Mouse (Mus musculus) cerebellum, adult 2 months (tissue): ENCODE measurements around the gene Hk2. TPM values are rescaled to one million over a fixed set of nuclear protein-coding genes. Genes with fewer than 3 reads are reported as not detected.

ENCODE experiments used
- DNase-seq, 2 experiments: peaks; one replicate each; pipeline ENCODE4 v3.0.0; 2021
- H3K27ac ChIP-seq: fragments of 200-500 bp; 2 replicates; pipeline ENCODE4 v1.5.1; 2012; ENCODE audit warnings: low read length, control low read depth, inconsistent platforms; ENCODE audit not compliant: insufficient read depth
- H3K27me3 ChIP-seq: fragments of 200-500 bp; 2 replicates; pipeline ENCODE4 v1.6.1; 2012; ENCODE audit warnings: inconsistent platforms, mild to moderate bottlenecking, low read length, moderate library complexity; ENCODE audit not compliant: control insufficient read depth, insufficient read depth
- H3K4me1 ChIP-seq: fragments of 200-500 bp; 2 replicates; pipeline ENCODE4 v1.6.1; 2011; ENCODE audit warnings: low read length; ENCODE audit not compliant: control insufficient read depth, insufficient read depth
- H3K4me3 ChIP-seq: fragments of 200-500 bp; replicated peaks from 2 replicates; pipeline ENCODE3; 2011; ENCODE audit warnings: mild to moderate bottlenecking, low read depth, low read length, control low read depth; ENCODE audit not compliant: insufficient read depth
- CTCF ChIP-seq: fragments of 200-500 bp; IDR thresholded peaks from 2 replicates; pipeline ENCODE4 v1.5.1; 2011; ENCODE audit warnings: low read depth, mild to moderate bottlenecking, control low read depth, low read length, moderate library complexity, borderline replicate concordance; ENCODE audit not compliant: insufficient read depth
- POLR2A ChIP-seq: fragments of 200-500 bp; IDR thresholded peaks from 2 replicates; pipeline ENCODE4 v1.6.1; 2011; ENCODE audit warnings: low read length, control low read depth, borderline replicate concordance; ENCODE audit not compliant: insufficient read depth
- WGBS: fragments of 180-500 bp; shearing (Covaris S2); methylation state at CpG from one replicate; pipeline ENCODE4 v1.1.7; 2018; 5-methylcytosine and 5-hydroxymethylcytosine counted together
- polyA plus RNA-seq: library from polyadenylated mRNA; depleted of rRNA; stranded (reverse); fragments of >200 nt; gene quantifications from 2 replicates; pipeline ENCODE4 v1.2.3, GENCODE M21; 2012

Gene Hk2
- polyA plus RNA-seq, 1 experiment, result 6.3 TPM

GRCm38 (mm10) chr6:82767734-82768586, 6.3 kb downstream of the Hk2 start:
- no peak for TF ChIP-seq POLR2A
- no peak for TF ChIP-seq CTCF
- Histone ChIP-seq H3K27ac (no peak overlapping the region), H3K4me1 (no peaks in the 10 kb centered on the region), H3K4me3 (no peak overlapping the region), H3K27me3 (no peaks in the 10 kb centered on the region)
- DNase-seq, result no peak
- 94% methylated on average over 12 of the region's 12 CpGs for WGBS

- Histone ChIP-seq H3K4me3 (no peak overlapping the region), H3K27ac (no peak overlapping the region), H3K4me1 (no peaks in the 10 kb centered on the region), H3K27me3 (no peaks in the 10 kb centered on the region)
- DNase-seq, result no peak
- no peak for TF ChIP-seq POLR2A
- TF ChIP-seq CTCF, result no peak
- 62% methylated on average over 4 of the region's 4 CpGs for WGBS
Measured at GRCm38 (mm10) chr6:82766636-82767035, 7.6 kb downstream of the Hk2 start.

GRCm38 (mm10) chr6:82765261-82765660, 9.0 kb downstream of the Hk2 start:
- TF ChIP-seq POLR2A (no peak), CTCF (no peak)
- Histone ChIP-seq H3K27ac (no peak overlapping the region), H3K4me1 (no peaks in the 10 kb centered on the region), H3K4me3 (no peak overlapping the region), H3K27me3 (no peaks in the 10 kb centered on the region)
- WGBS, result 91% methylated on average over 2 of the region's 2 CpGs
- no peak for DNase-seq

GRCm38 (mm10) chr6:82763871-82764503, 10.3 kb downstream of the Hk2 start:
- 66% methylated on average over 9 of the region's 9 CpGs for WGBS

GRCm38 (mm10) chr6:82762728-82763127, 11.5 kb downstream of the Hk2 start:
- DNase-seq, result no peak
- TF ChIP-seq POLR2A, result no peak
- Histone ChIP-seq H3K27me3 (no peaks in the 10 kb centered on the region), H3K27ac (no peak overlapping the region), H3K4me3 (no peak overlapping the region), H3K4me1 (no peaks in the 10 kb centered on the region; the same call in 1 of the 2 replicates)
- WGBS, result 75% methylated on average over 2 of the region's 2 CpGs

More at GRCm38 (mm10) chr6:82763871-82764503, 10.3 kb downstream of the Hk2 start:
- H3K4me1 ChIP-seq, result no peaks in the 10 kb centered on the region
- no peak overlapping the region for H3K27ac ChIP-seq
- no peak for DNase-seq
- H3K4me3 ChIP-seq, result no peak overlapping the region
- H3K27me3 ChIP-seq, result no peaks in the 10 kb centered on the region
- no peak for TF ChIP-seq POLR2A
- TF ChIP-seq CTCF, result no peak

- H3K4me3 ChIP-seq, result no peak overlapping the region
- WGBS, result 90% methylated on average over 3 of the region's 3 CpGs
- DNase-seq, result no peak
Measured at GRCm38 (mm10) chr6:82760749-82761357, 13.4 kb downstream of the Hk2 start.

GRCm38 (mm10) chr6:82759241-82759640, 15.0 kb downstream of the Hk2 start:
- TF ChIP-seq CTCF, result no peak
- TF ChIP-seq POLR2A, result no peak
- Histone ChIP-seq H3K4me1 (peaks cover 19% of the 10 kb centered on the region), H3K4me3 (no peak overlapping the region), H3K27ac (no peak overlapping the region), H3K27me3 (no peaks in the 10 kb centered on the region)
- peak; percentile 48 to 56 for DNase-seq
- 43% methylated on average over 5 of the region's 5 CpGs for WGBS

More at GRCm38 (mm10) chr6:82760749-82761357, 13.4 kb downstream of the Hk2 start:
- no peak overlapping the region for H3K27ac ChIP-seq
- H3K27me3 ChIP-seq, result no peaks in the 10 kb centered on the region
- peaks cover 13% of the 10 kb centered on the region for H3K4me1 ChIP-seq
- TF ChIP-seq CTCF (no peak), POLR2A (no peak)
